Mouse (Mus musculus): ENCODE results near the gene Otop1. TPM values are rescaled to one million over a fixed set of nuclear protein-coding genes. Genes with fewer than 3 reads are reported as not detected.

Otop1 gene
- total RNA-seq (2021) = 1 to 10 TPM in 1 of 2 experiments, not detected in 1; 2.1 TPM
- long read RNA-seq, experiment 1 = 0 reads
- long read RNA-seq, experiment 2, partial matches to known transcripts = 1 of 2 reads
- long read RNA-seq, experiment 2, other reads (novel, unspliced or antisense) = 1 of 2 reads

GRCm38 (mm10) chr5:38275771-38276170 is at the start of gene Otop1:
Gene Otop1, plus strand, starts transcription at chr5:38275972.
- intact Hi-C loops (cut with DNase I) = no loop called here
- DNase-seq = no peak

GRCm38 (mm10) chr5:38235422-38235821 is 40.4 kb upstream of the Otop1 start:
- peak; percentile 47 to 61 for DNase-seq
- intact Hi-C loops (cut with DNase I) = no loop called here

GRCm38 (mm10) chr5:38236627-38237026 is 39.1 kb upstream of the Otop1 start:
- intact Hi-C loops (cut with DNase I) = no loop called here
- no peak for DNase-seq

- intact Hi-C loops (cut with DNase I) = no loop called here
- DNase-seq = no peak
Observed at GRCm38 (mm10) chr5:38240727-38241472, 34.9 kb upstream of the Otop1 start.

GRCm38 (mm10) chr5:38241473-38241834 is 34.3 kb upstream of the Otop1 start:
- no peak for DNase-seq
- intact Hi-C loops (cut with DNase I) = no loop called here

- intact Hi-C loops (cut with DNase I) = no loop called here
- DNase-seq = no peak
Observed at GRCm38 (mm10) chr5:38241966-38242365, 33.8 kb upstream of the Otop1 start.

- intact Hi-C loops (cut with DNase I) = no loop called here
- no peak for DNase-seq
Observed at GRCm38 (mm10) chr5:38255195-38255594, 20.6 kb upstream of the Otop1 start.

GRCm38 (mm10) chr5:38255644-38256043 is 20.1 kb upstream of the Otop1 start:
- intact Hi-C loops (cut with DNase I) = no loop called here
- no peak for DNase-seq

- intact Hi-C loops (cut with DNase I) = no loop called here
- DNase-seq = no peak
Observed at GRCm38 (mm10) chr5:38256551-38256950, 19.2 kb upstream of the Otop1 start.

GRCm38 (mm10) chr5:38258034-38258772 is 17.6 kb upstream of the Otop1 start:
- intact Hi-C loops (cut with DNase I) = no loop called here

GRCm38 (mm10) chr5:38258773-38259146 is 17.0 kb upstream of the Otop1 start:
- intact Hi-C loops (cut with DNase I) = no loop called here

More at GRCm38 (mm10) chr5:38258034-38258772, 17.6 kb upstream of the Otop1 start:
- DNase-seq = no peak

GRCm38 (mm10) chr5:38259455-38260106 is 16.2 kb upstream of the Otop1 start:
- intact Hi-C loops (cut with DNase I) = no loop called here
- no peak for DNase-seq

More at GRCm38 (mm10) chr5:38258773-38259146, 17.0 kb upstream of the Otop1 start:
- no peak for DNase-seq

- intact Hi-C loops (cut with DNase I) = no loop called here
- peak; percentile 70 to 76 for DNase-seq
Observed at GRCm38 (mm10) chr5:38260107-38260682, 15.6 kb upstream of the Otop1 start, which contains the start of gene Tmem128. Gene Tmem128, plus strand, starts transcription at chr5:38260185.

- no peak for DNase-seq
- intact Hi-C loops (cut with DNase I) = no loop called here
Observed at GRCm38 (mm10) chr5:38270942-38271341, 4.8 kb upstream of the Otop1 start.

- DNase-seq = no peak
- intact Hi-C loops (cut with DNase I) = no loop called here
Observed at GRCm38 (mm10) chr5:38273831-38274230, 1.9 kb upstream of the Otop1 start.

GRCm38 (mm10) chr5:38276451-38276850 is 679 bp downstream of the Otop1 start:
- intact Hi-C loops (cut with DNase I) = no loop called here

GRCm38 (mm10) chr5:38277098-38277866 is 1.5 kb downstream of the Otop1 start:
- intact Hi-C loops (cut with DNase I) = no loop called here
- no peak for DNase-seq

More at GRCm38 (mm10) chr5:38276451-38276850, 679 bp downstream of the Otop1 start:
- DNase-seq = no peak

- intact Hi-C loops (cut with DNase I) = no loop called here
- DNase-seq = no peak
Observed at GRCm38 (mm10) chr5:38277936-38278600, 2.3 kb downstream of the Otop1 start.

GRCm38 (mm10) chr5:38280075-38280474 is 4.3 kb downstream of the Otop1 start:
- intact Hi-C loops (cut with DNase I) = no loop called here

More at GRCm38 (mm10) chr5:38280075-38280474, 4.3 kb downstream of the Otop1 start:
- no peak for DNase-seq
